Mouse (Mus musculus) activated CD4-positive, CD25-positive, alpha-beta regulatory T cell (primary cell): ENCODE measurements around the gene Grrp1. TPM values are rescaled to one million over a fixed set of nuclear protein-coding genes. Genes with fewer than 3 reads are reported as not detected.

Experiments
- polyA plus RNA-seq, 2 experiments: library from polyadenylated mRNA; unstranded; fragments of 100-300 nt; shearing (Covaris generic); gene quantifications; one replicate each; pipeline ENCODE4 v1.2.1; 2017

The Grrp1 gene
- not detected for polyA plus RNA-seq

DNA sequence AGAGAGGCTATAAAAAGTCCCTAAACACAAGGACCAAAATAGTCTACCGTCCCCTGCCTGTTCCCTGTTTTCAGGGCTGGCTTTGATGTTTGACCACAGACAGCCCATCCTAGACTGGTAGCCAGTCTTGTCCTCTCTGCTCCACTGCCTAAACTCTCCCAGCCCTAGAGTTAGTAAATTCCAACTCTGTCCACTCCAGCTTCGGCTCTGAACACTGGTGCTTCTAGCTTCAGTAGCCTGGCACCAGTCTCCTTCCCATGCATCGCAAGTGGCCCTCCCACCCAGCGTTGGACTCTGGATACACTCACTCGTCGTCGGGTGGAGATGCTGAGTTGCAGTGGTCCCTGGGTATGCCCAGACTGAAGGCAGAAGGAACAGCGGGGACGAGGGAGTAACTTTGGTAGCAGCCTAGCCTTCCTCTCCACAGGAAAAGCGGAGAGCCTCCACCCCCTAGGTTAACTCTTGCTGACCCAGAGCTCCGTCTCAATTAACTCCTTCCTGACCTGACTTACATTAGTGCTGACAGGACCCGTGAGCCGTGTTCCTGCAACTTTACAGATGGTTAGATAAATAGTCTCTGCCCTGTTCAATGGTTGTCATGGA is at the start of gene Grrp1:
Grrp1 (minus strand) TSS at position 385 of the 603 bp plus-strand sequence.

DNA sequence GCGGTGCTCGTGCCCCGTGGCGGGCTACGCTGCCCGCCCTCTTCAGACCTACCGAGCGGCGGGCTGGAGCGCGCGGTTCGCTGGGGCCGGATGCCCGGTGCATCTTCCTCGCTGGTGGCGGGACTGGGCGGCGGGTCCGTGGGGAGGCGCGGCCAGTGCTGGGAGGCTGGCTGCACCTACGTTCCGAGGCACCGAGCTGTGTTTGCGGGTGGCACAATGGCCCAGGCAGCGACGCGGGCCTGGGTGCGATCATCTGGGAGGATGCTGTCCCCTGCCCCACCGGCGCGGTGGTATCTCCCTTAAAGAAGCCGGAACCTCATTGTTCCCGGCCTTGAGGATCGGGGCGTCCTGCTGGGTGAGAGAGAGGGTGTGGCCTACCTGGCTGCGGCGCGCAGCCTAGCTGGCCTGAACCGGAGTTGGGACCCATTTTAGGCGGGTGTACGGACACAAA is 33.7 kb upstream of the Grrp1 start, which contains the start of gene Pdik1l:
Pdik1l (minus strand) TSS at position 321 of the 451 bp plus-strand sequence.

DNA sequence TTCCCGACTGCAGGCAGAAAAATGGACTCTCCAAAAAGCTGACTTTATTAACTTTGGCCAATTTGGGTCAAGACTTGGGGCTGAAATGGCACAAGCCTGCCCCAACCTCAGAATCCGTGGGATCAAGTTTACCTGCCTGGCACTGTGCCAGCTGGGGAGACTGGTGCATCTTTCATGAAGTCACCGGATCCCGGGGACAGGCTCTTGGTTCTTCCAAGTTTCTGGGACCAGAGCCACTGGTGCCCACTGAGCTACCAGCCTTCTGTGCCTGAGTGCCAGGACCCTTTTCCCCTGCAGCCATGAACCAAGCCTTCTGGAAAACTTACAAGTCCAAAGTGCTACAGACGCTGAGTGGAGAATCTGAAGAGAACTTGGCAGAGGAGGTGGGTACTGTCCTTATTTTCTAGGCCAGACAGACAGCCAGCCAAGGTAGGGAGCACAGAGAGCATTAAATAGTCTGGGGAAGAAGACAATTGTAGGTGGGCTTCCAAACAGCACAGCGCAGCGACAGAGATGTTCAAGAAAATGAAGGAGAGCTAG is 7.1 kb downstream of the Grrp1 start, which contains the start of gene Gm30191:
Gm30191 (plus strand) TSS at position 217 of the 540 bp plus-strand sequence.

DNA sequence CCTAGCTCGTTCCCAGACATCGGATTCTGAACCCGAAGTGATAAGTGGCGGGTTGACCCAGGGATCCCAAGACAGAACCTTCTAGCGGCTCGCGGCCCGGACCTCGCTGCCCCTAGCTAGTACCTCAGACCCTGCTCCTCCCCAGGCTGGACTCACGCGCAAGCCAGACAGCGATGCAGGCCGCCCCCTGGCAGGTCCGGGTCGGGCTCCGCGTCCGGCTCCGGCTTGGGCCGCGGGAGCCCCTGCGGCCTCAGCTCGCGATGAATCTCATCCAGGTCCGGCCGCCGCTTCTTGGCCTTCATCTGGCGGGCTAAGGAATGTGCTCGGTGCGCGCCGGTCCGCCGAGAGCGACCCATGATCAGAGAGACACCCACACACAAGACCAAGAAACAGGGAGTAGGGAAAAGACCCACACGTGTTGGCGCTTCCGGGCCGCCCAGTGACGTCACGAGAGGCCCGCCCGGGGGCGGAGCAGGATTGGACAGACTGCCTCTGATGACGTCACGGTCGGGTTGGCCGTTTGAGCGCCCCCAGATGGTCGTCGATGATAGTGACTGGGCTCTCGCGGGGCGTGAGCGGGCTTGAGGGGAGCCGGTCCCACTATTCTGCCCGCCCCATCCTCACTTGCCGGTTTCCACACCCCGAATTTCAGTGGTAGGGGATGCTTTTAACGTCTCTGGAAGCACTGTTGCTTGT is 8.6 kb downstream of the Grrp1 start, which contains the start of gene Zfp593:
Zfp593 (minus strand) TSS at position 445 of the 696 bp plus-strand sequence.

DNA sequence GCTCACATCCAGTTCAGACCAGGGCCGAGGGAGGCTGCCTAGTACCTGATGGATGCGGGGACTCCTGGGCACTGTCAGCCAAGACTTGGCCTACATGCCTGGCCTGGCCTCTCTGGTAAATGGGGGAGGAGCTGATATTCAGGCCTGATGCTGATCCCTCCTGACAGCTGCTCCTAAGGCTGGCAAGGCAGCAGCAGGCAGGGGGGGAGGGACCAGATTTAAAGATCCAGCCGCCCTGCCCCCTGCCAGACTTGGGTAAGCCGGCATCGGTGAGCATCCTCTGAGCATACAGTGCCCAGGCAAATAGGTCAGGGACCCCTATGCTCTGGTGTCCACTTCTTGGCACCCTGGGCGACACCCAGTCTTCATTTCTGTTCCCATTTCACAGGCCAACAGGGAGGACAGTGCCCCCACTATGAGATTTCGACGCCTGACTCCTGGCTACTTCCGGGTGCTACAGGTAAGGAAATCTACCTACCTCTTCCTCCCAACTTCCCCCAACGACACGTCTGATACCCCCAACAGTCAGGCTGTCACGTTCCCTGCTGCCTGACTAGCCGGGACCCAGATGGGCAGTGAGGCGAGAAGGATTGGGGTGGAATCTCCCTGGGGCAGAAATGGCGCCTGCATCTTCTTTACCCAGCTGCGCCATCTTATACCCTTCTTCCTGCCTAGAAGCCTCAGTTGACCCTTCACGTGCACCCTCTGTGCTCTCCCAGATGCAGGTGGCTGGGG is 10.2 kb downstream of the Grrp1 start, which contains the start of gene E130218I03Rik:
E130218I03Rik (plus strand) TSS at position 147 of the 735 bp plus-strand sequence.

DNA sequence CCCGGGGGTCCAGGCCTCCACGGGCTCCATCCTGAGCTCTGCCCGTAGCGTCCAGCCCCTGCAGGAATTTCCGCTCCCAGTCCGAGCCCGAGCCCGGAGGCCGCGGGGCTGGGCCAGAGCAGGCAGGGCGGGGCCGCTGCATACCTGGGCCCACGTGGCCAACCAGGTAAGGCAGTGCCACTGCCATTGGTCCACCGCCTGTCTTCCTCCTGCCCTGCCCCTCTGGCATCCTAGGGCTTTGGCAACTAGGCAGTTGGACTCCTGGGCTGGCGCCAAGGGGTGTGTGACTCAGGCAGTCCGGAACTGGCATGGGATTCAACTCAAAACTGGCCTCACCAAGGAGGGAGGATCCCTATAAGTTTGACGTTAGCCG is 15.6 kb downstream of the Grrp1 start, which contains the start of gene Cnksr1:
Cnksr1 (minus strand) TSS at position 121 of the 373 bp plus-strand sequence.

DNA sequence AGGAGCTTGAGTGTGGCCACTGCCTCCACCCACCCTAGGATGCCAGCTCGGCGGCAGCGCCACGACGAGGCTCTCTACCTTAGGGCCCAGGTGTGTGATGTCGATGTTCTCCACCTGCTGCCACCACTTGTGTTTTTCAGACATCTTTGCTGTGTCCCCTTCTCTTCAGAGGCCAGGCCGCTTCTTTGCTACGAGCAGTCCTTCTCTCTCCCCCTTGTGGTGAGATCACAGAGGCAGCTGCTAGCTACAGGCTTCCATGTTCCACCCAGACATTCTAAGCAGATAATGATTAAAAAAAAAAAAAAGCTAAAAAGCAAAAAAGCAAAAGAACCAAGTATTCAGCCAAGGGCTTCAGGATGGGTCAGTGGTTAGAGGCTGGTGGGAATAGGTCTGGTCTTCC is 26.7 kb downstream of the Grrp1 start, which contains the start of gene Catsper4:
Catsper4 (minus strand) TSS at position 190 of the 400 bp plus-strand sequence.

DNA sequence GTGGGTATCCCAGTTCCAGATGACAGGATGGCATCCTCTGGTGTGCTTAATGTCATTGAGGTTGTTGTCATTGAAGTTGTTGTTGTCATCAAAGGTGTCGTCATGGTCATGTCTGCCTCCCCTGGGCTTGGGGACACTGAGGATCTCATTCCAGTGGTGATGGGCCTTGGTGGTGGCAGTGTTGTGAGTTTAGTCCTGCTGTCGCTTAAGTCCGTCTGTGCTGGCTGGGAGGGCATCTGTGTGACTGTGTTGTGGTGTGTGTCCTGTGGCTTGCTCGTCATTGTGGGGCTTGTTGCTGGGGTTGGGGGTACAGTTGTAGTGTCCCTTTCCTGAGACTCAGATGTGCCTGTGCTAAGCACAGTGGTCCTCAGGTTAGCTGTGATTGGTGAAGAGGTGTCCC is 51.0 kb downstream of the Grrp1 start, which contains the start of gene Gm7534:
Gm7534 (minus strand) TSS at position 101 of the 400 bp plus-strand sequence.

Other genes with a start within 250 kb of the Grrp1 start
- gene Lin28a, start 235.3 kb downstream of the Grrp1 start, polyA plus RNA-seq: not detected
- gene Zfp683, start 200.3 kb downstream of the Grrp1 start, polyA plus RNA-seq: 1 to 10 TPM; 1.4 to 1.9 TPM
- gene Crybg2, start 193.3 kb downstream of the Grrp1 start, polyA plus RNA-seq: 10 to 100 TPM; 18.4 to 30.3 TPM
- gene Cd52, start 159.0 kb downstream of the Grrp1 start, polyA plus RNA-seq: 1,000 to 10,000 TPM; 3,692 to 4,204 TPM
- gene Ubxn11, start 151.5 kb downstream of the Grrp1 start, polyA plus RNA-seq: 10 to 100 TPM; 49.3 to 59.8 TPM
- gene Sh3bgrl3, start 125.3 kb downstream of the Grrp1 start, polyA plus RNA-seq: 1,000 to 10,000 TPM; 1,591 to 1,837 TPM
- 10 to 100 TPM; 56.4 to 68.4 TPM for gene Cep85, start 67.0 kb downstream of the Grrp1 start, polyA plus RNA-seq
- not detected for gene Gm7534, start 51.1 kb downstream of the Grrp1 start, polyA plus RNA-seq
- gene Catsper4, start 26.7 kb downstream of the Grrp1 start, polyA plus RNA-seq: not detected
- gene Cnksr1, start 15.7 kb downstream of the Grrp1 start, polyA plus RNA-seq: under 1 TPM in 1 of 2 experiments, not detected in 1; 0.53 TPM
- 1 to 10 TPM; 4.5 to 8.3 TPM for gene E130218I03Rik, start 10.4 kb downstream of the Grrp1 start, polyA plus RNA-seq
- 10 to 100 TPM; 16.5 to 19.2 TPM for gene Zfp593, start 8.5 kb downstream of the Grrp1 start, polyA plus RNA-seq
- gene Gm30191, start 7.2 kb downstream of the Grrp1 start, polyA plus RNA-seq: not detected
- gene Pdik1l, start 33.8 kb upstream of the Grrp1 start, polyA plus RNA-seq: 10 to 100 TPM; 21.6 to 22.1 TPM
- not detected for gene Trim63, start 61.0 kb upstream of the Grrp1 start, polyA plus RNA-seq
- gene Slc30a2, start 89.1 kb upstream of the Grrp1 start, polyA plus RNA-seq: under 1 TPM; 0.39 TPM
- gene Extl1, start 129.7 kb upstream of the Grrp1 start, polyA plus RNA-seq: 1 to 10 TPM in 1 of 2 experiments, under 1 TPM in 1; 0.68 to 1.3 TPM
- under 1 TPM; 0.22 to 0.99 TPM for gene Pafah2, start 142.2 kb upstream of the Grrp1 start, polyA plus RNA-seq
- gene Stmn1, start 214.2 kb upstream of the Grrp1 start, polyA plus RNA-seq: 100 to 1,000 TPM; 186 to 210 TPM
- 10 to 100 TPM; 21.1 to 21.6 TPM for gene Paqr7, start 242.6 kb upstream of the Grrp1 start, polyA plus RNA-seq